Mouse (Mus musculus) heart, embryonic 14.5 days (tissue): ENCODE measurements around the gene Sae1. TPM values are rescaled to one million over a fixed set of nuclear protein-coding genes. Genes with fewer than 3 reads are reported as not detected.
A peak's percentile ranks its signal among the peaks of the same experiment; 100 is the strongest.

Source experiments
- ATAC-seq: fragments of 200-750 bp; cut with Nextera tagmentation; 2 replicates; pipeline ENCODE4 v1.8.0; 2017; ENCODE audit warnings: low read depth, moderate TSS enrichment; ENCODE audit not compliant: insufficient number of reproducible peaks, insufficient read depth, low FRiP score
- H3K27ac ChIP-seq, 2 experiments: fragments of 200-500 bp in 1 of 2; fragments of 300-500 bp in 1 of 2; sonication (generic) in 1 of 2; replicated peaks in 1 of 2; 2 replicates each; pipeline ENCODE4 v1.5.1; 2012 to 2014; ENCODE audit warnings: low read depth in 2 of 2, low read length in 2 of 2, control low read depth in 1 of 2, mild to moderate bottlenecking in 1 of 2, mixed read lengths in 1 of 2; ENCODE audit not compliant: control insufficient read depth in 1 of 2, insufficient read depth in 1 of 2
- H3K27me3 ChIP-seq: fragments of 300-500 bp; sonication (generic); 2 replicates; pipeline ENCODE4 v1.6.1; 2014; ENCODE audit warnings: mild to moderate bottlenecking, low read length, control low read depth; ENCODE audit not compliant: control insufficient read depth, insufficient read depth
- H3K36me3 ChIP-seq: fragments of 300-500 bp; sonication (generic); 2 replicates; pipeline ENCODE4 v1.6.1; 2014; ENCODE audit warnings: mild to moderate bottlenecking, control low read depth, low read length, mixed read lengths; ENCODE audit not compliant: control insufficient read depth, insufficient read depth
- H3K4me1 ChIP-seq, 2 experiments: fragments of 200-500 bp in 1 of 2; fragments of 300-500 bp in 1 of 2; sonication (generic) in 1 of 2; 2 replicates each; pipeline ENCODE4 v1.6.1; 2012 to 2014; ENCODE audit warnings: low read length in 2 of 2, control low read depth in 1 of 2, mixed read lengths in 1 of 2; ENCODE audit not compliant: control insufficient read depth in 2 of 2, insufficient read depth in 2 of 2
- H3K4me2 ChIP-seq: fragments of 300-500 bp; sonication (generic); 2 replicates; pipeline ENCODE4 v1.6.1; 2014; ENCODE audit warnings: mild to moderate bottlenecking, low read length
- H3K4me3 ChIP-seq, 2 experiments: fragments of 200-500 bp in 1 of 2; fragments of 300-500 bp in 1 of 2; sonication (generic) in 1 of 2; 2 replicates each; pipeline ENCODE4 v1.5.1; 2012 to 2014; ENCODE audit warnings: low read length in 2 of 2, mild to moderate bottlenecking in 2 of 2, control low read depth in 1 of 2, low read depth in 1 of 2, moderate library complexity in 1 of 2; ENCODE audit not compliant: control insufficient read depth in 1 of 2, insufficient read depth in 1 of 2
- H3K9ac ChIP-seq: fragments of 300-500 bp; sonication (generic); 2 replicates; pipeline ENCODE4 v1.6.1; 2014; ENCODE audit warnings: mild to moderate bottlenecking, low read length
- H3K9me3 ChIP-seq: fragments of 300-500 bp; sonication (generic); 2 replicates; pipeline ENCODE4 v1.6.1; 2016; ENCODE audit warnings: low read length, control low read depth; ENCODE audit not compliant: control insufficient read depth
- WGBS: fragments of 180-500 bp; shearing (Covaris S2); extraction: QIAGEN DNeasy Blood & Tissue Kit; methylation state at CpG from one replicate; pipeline ENCODE4 v1.1.7; 2014; 5-methylcytosine and 5-hydroxymethylcytosine counted together
- polyA plus RNA-seq: library from polyadenylated mRNA; unstranded; fragments of >200 nt; fragmentation: Nextera tagmentation; extraction: Ambion mirVana; gene quantifications from 2 replicates; pipeline ENCODE4 v1.2.1, GENCODE M21; 2014

Sae1 gene
- polyA plus RNA-seq, 1 experiment from 2014 or later, result 179 TPM

GRCm38 (mm10) chr7:16401991-16402431 lies 14.4 kb upstream of the Sae1 start:
- 0% methylated on average over 17 of the region's 17 CpGs for WGBS
- peaks cover 28 to 45% of the 10 kb centered on the region in 2 experiments for H3K4me1 ChIP-seq
- H3K27ac ChIP-seq, result peak overlapping the region; percentile 97 to 100
- no peaks in the 10 kb centered on the region for H3K27me3 ChIP-seq
- H3K36me3 ChIP-seq, result peaks cover 4% of the 10 kb centered on the region; the same call in 1 of the 2 replicates
- H3K9me3 ChIP-seq, result no peaks in the 10 kb centered on the region
- H3K9ac ChIP-seq, result peak overlapping the region; percentile 97
- peak overlapping the region; percentile 56 to 69 for H3K4me3 ChIP-seq
- no peak for ATAC-seq
- peak overlapping the region; percentile 87 for H3K4me2 ChIP-seq

- H3K4me3 ChIP-seq, result peak within 1 kb of the TSS; percentile 56 to 69
- H3K36me3 ChIP-seq, result peaks cover 4% of the 10 kb centered on the region; the same call in 1 of the 2 replicates
- peaks cover 22 to 35% of the 10 kb centered on the region in 2 experiments for H3K4me1 ChIP-seq
- H3K9ac ChIP-seq, result peak within 1 kb of the TSS; percentile 97
- H3K9me3 ChIP-seq, result no peaks in the 10 kb centered on the region
- peak within 1 kb of the TSS; percentile 97 to 100 for H3K27ac ChIP-seq
- H3K27me3 ChIP-seq, result no peaks in the 10 kb centered on the region
- H3K4me2 ChIP-seq, result peak within 1 kb of the TSS; percentile 87
- peak; percentile 60 for ATAC-seq
- WGBS, result under 1% methylated on average over 69 of the region's 85 CpGs
Observed at GRCm38 (mm10) chr7:16400689-16401611, 13.3 kb upstream of the Sae1 start, which contains the start of gene Zc3h4. Gene Zc3h4, plus strand, starts transcription at chr7:16400910.

GRCm38 (mm10) chr7:16399820-16400688 lies 12.4 kb upstream of the Sae1 start:
- WGBS, result under 1% methylated on average over 72 of the region's 77 CpGs
- Histone ChIP-seq H3K27ac (peak overlapping the region; percentile 97 to 100), H3K27me3 (no peaks in the 10 kb centered on the region)

GRCm38 (mm10) chr7:16399098-16399819 lies 11.7 kb upstream of the Sae1 start:
- peak overlapping the region; percentile 97 to 100 for H3K27ac ChIP-seq
- under 1% methylated on average over 31 of the region's 31 CpGs for WGBS

More at GRCm38 (mm10) chr7:16399820-16400688, 12.4 kb upstream of the Sae1 start:
- ATAC-seq, result peak; percentile 91
- Histone ChIP-seq H3K4me1 (peaks cover 18 to 26% of the 10 kb centered on the region in 2 experiments), H3K4me3 (peak overlapping the region; percentile 56 to 69), H3K9me3 (no peaks in the 10 kb centered on the region), H3K36me3 (peaks cover 4% of the 10 kb centered on the region; the same call in 1 of the 2 replicates), H3K9ac (peak overlapping the region; percentile 97), H3K4me2 (peak overlapping the region; percentile 87)

GRCm38 (mm10) chr7:16398387-16399050 lies 10.9 kb upstream of the Sae1 start:
- peak overlapping the region; percentile 87 for H3K4me2 ChIP-seq
- peak overlapping the region; percentile 56 to 69 for H3K4me3 ChIP-seq
- H3K36me3 ChIP-seq, result peaks cover 4% of the 10 kb centered on the region; the same call in 1 of the 2 replicates
- peak overlapping the region; percentile 97 to 100 for H3K27ac ChIP-seq
- H3K9ac ChIP-seq, result peak overlapping the region; percentile 97
- H3K9me3 ChIP-seq, result no peaks in the 10 kb centered on the region
- peaks cover 10 to 13% of the 10 kb centered on the region in 2 experiments for H3K4me1 ChIP-seq
- H3K27me3 ChIP-seq, result no peaks in the 10 kb centered on the region
- no peak for ATAC-seq
- WGBS, result 47% methylated on average over 3 of the region's 3 CpGs

More at GRCm38 (mm10) chr7:16399098-16399819, 11.7 kb upstream of the Sae1 start:
- Histone ChIP-seq H3K4me1 (peaks cover 12 to 18% of the 10 kb centered on the region in 2 experiments), H3K36me3 (peaks cover 4% of the 10 kb centered on the region; the same call in 1 of the 2 replicates), H3K4me3 (peak overlapping the region; percentile 56 to 69), H3K4me2 (peak overlapping the region; percentile 87), H3K27me3 (no peaks in the 10 kb centered on the region), H3K9ac (peak overlapping the region; percentile 97), H3K9me3 (no peaks in the 10 kb centered on the region)
- ATAC-seq, result peak; percentile 66; the same call in 1 of the 2 replicates

GRCm38 (mm10) chr7:16397465-16397864 lies 9.9 kb upstream of the Sae1 start:
- Histone ChIP-seq H3K9me3 (no peaks in the 10 kb centered on the region), H3K27me3 (no peaks in the 10 kb centered on the region), H3K4me2 (no peak overlapping the region), H3K4me1 (peaks cover 6% of the 10 kb centered on the region in 2 experiments), H3K36me3 (no peaks in the 10 kb centered on the region), H3K4me3 (no peak overlapping the region), H3K27ac (no peak overlapping the region), H3K9ac (no peak overlapping the region)
- ATAC-seq, result no peak
- 76% methylated on average over 4 of the region's 4 CpGs for WGBS
